Mouse (Mus musculus) hematopoietic stem cell, adult 5-6 weeks (primary cell): Measurements from ENCODE around the gene Anp32e. TPM values are rescaled to one million over a fixed set of nuclear protein-coding genes. Genes with fewer than 3 reads are reported as not detected.

ENCODE experiments used
- total RNA-seq: library from RNA; stranded (forward); fragments of 172-1452, 232-1000 nt; gene quantifications from 2 replicates; pipeline ENCODE4 v1.2.3, GENCODE M21; 2017

The Anp32e gene
- total RNA-seq, 1 experiment from 2014 or later, result 484 TPM

Other genes starting within 250 kb of the Anp32e start
- 0.13 TPM in 1 of 2 replicates, not detected in the other for gene Adamtsl4, start 241.3 kb upstream of the Anp32e start, total RNA-seq
- gene Ecm1, start 189.7 kb upstream of the Anp32e start, total RNA-seq, result 0.75 and 4.1 TPM in 2 replicates
- gene Tars2, start 169.0 kb upstream of the Anp32e start, total RNA-seq, result 44.8 and 45.2 TPM in 2 replicates
- 30.7 and 32.6 TPM in 2 replicates for gene Rprd2, start 110.4 kb upstream of the Anp32e start, total RNA-seq
- gene Prpf3, start 73.4 kb upstream of the Anp32e start, total RNA-seq, result 42.8 and 46.1 TPM in 2 replicates
- gene Mrps21, start 57.7 kb upstream of the Anp32e start, total RNA-seq, result 215 and 264 TPM in 2 replicates
- gene Ciart, start 47.0 kb upstream of the Anp32e start, total RNA-seq, result 9.3 and 15.3 TPM in 2 replicates
- 103 and 119 TPM in 2 replicates for gene BC028528, start 37.2 kb upstream of the Anp32e start, total RNA-seq
- gene Aph1a, start 35.3 kb upstream of the Anp32e start, total RNA-seq, result 22.3 and 28.0 TPM in 2 replicates
- not detected in 2 replicates for gene Car14, start 24.6 kb upstream of the Anp32e start, total RNA-seq
- gene Plekho1, start 66.8 kb downstream of the Anp32e start, total RNA-seq, result 37.5 and 41.6 TPM in 2 replicates
- 14.0 and 29.1 TPM in 2 replicates for gene Vps45, start 129.2 kb downstream of the Anp32e start, total RNA-seq
- gene Otud7b, start 175.3 kb downstream of the Anp32e start, total RNA-seq, result 24.3 and 34.7 TPM in 2 replicates
- not detected in 2 replicates for gene Mtmr11, start 232.8 kb downstream of the Anp32e start, total RNA-seq
- gene Sf3b4, start 243.1 kb downstream of the Anp32e start, total RNA-seq, result 15.9 and 24.9 TPM in 2 replicates